Mouse (Mus musculus) T-cell, adult 2 months (primary cell): Measurements from ENCODE around the gene Lhpp.

Experiments
- DNase-seq: peaks from one replicate; pipeline ENCODE4 v3.0.0; 2022; ENCODE audit warnings: low spot score

The Lhpp gene

DNA sequence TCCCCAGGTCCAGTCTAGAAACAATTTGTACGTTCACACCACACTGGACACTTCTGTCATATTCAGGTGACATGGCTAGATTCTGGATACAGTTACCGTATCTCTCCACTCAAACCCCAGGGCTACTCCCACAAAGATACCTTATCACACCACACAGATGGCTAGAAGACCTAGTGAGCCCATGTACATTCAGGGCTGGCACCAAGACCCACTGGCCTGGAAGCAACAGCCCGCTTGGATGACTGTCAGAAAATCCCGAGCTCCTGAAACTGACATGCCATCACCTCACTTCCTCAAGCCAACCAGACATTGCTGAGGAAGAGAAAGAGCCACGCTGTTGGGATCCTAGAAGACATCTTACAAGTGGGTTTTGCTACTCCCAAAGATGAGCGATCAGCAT is 128.4 kb downstream of the Lhpp start:
- no peak for DNase-seq

DNA sequence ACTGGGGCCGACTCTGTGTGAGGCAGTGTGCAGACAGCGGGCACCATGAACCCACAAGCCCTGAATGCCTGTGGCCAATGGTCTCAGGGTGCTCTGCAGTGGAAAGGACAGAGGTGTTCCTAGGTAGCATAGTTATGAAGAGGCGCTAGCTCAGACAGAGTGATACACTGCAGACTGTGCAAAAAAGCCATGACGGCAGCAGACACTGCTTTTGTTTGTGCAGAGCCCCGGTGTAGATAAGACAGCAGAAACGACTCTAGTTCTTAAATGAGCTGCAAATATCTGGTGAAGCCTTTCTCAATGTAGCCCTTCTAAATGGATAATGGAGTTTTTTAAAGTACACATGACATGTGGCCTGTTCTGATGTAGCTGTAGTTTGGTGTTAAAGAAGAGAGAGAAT is 129.4 kb downstream of the Lhpp start:
- DNase-seq = no peak

DNA sequence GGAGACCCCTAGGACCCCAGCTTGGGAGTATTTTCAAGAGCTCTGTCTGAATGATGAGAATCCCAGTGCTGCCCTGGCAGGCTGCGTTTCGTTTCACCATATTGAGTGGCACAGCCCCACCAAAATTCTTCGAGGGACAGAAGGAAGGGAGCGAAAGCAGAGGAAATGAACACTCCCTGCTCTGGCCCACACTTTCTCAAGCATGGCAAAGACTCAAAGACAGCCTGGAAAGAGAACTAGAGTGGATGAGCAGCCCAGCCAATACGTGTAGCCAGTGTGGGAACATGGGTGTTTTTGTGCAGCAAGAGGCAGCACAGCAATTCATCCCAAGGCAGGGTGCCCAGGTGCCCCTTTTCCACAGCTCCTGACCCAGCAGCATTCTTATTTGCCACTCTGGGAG is 132.5 kb downstream of the Lhpp start:
- no peak for DNase-seq

GRCm38 (mm10) chr7:132747096-132747495 is 136.7 kb downstream of the Lhpp start:
- DNase-seq = no peak

GRCm38 (mm10) chr7:132748076-132748769 is 137.8 kb downstream of the Lhpp start:
- DNase-seq = no peak

- no peak for DNase-seq
Observed at GRCm38 (mm10) chr7:132749504-132749903, 139.1 kb downstream of the Lhpp start.

- DNase-seq = no peak
Observed at GRCm38 (mm10) chr7:132751716-132752115, 141.3 kb downstream of the Lhpp start.

DNA sequence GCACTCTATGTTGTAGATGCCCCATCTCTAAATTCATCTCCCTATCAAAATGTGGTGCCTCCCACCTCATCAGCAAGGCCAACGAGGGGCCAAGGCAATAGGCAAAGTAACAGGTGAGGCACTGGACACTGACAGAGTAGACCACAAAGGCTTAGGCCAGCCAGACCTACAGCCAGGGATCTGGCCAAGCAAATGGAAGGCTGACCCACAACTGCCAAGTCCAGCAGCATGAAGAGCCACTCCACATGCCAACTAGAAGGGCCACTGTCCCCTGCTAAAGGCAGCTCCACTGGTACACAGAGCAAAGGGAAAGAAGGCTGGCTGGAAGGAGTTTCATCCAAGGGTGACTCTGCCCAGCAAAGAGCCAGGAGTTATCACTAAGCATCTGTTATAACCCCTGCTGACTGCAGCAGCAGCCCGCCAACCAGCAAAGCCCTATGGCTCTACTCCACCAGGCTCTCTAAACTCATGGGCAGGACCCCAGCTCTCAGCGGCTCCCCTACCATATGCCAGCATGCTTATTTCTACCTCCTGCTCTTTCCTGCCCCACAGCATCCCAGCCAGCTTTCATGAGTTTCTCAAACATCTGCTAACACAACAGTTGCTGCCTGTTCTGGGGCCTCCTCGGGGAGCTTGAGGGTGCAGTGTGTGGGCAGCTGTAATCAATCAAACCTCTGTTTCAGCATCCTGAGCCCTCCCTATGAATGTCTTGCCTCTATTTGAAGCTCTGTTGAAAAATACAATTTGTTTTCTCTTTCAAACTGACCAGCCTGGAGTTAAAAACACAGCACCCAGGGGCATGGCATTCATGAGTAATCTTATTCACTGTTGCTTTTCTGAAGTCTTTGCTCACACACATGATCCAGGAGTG is 143.3 kb downstream of the Lhpp start:
- no peak for DNase-seq

DNA sequence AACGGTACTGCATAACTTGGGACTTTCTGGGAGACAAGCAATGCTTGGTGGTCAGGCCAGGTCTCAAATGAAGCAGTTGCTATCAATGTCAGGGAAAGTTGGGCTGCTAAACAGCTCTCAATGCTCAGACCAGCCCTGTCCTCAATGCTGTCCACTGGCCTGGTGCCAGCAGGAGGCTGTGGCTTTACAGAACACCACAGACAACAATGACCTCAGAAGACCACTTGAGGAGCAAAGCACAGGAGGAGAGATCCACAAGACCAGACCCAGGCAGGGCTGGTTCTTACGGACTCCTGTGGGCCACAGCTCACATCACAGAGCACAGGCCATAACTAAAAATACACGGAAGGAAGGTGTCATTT is 143.9 kb downstream of the Lhpp start:
- no peak for DNase-seq
